Mouse (Mus musculus) neural tube, embryonic 13.5 days (tissue): Measurements from ENCODE around the gene Astn1. TPM values are rescaled to one million over a fixed set of nuclear protein-coding genes. Genes with fewer than 3 reads are reported as not detected.

Source experiments
- ATAC-seq: fragments of 200-750 bp; cut with Nextera tagmentation; 2 replicates; pipeline ENCODE4 v1.8.0; 2017; ENCODE audit warnings: low read depth, mild to moderate bottlenecking, moderate TSS enrichment, moderate library complexity
- H3K27ac ChIP-seq: fragments of 300-500 bp; sonication (generic); replicated peaks from 2 replicates; pipeline ENCODE4 v1.5.1; 2015; ENCODE audit warnings: moderate library complexity, mild to moderate bottlenecking, inconsistent platforms
- H3K27me3 ChIP-seq: fragments of 300-500 bp; sonication (generic); 2 replicates; pipeline ENCODE4 v1.6.1; 2015; ENCODE audit warnings: mild to moderate bottlenecking, inconsistent platforms
- H3K36me3 ChIP-seq: fragments of 300-500 bp; sonication (generic); 2 replicates; pipeline ENCODE4 v1.6.1; 2015; ENCODE audit warnings: mild to moderate bottlenecking, inconsistent platforms
- H3K4me1 ChIP-seq: fragments of 300-500 bp; sonication (generic); replicated peaks from 2 replicates; pipeline ENCODE4 v1.6.1; 2015; ENCODE audit warnings: inconsistent platforms
- H3K4me2 ChIP-seq: fragments of 300-500 bp; sonication (generic); 2 replicates; pipeline ENCODE4 v1.6.1; 2015; ENCODE audit warnings: inconsistent platforms, mild to moderate bottlenecking, moderate library complexity
- H3K4me3 ChIP-seq: fragments of 300-500 bp; sonication (generic); 2 replicates; pipeline ENCODE4 v1.5.1; 2015; ENCODE audit warnings: mild to moderate bottlenecking, inconsistent platforms
- H3K9ac ChIP-seq: fragments of 300-500 bp; sonication (generic); 2 replicates; pipeline ENCODE4 v1.6.1; 2015; ENCODE audit warnings: moderate library complexity, mild to moderate bottlenecking, inconsistent platforms
- H3K9me3 ChIP-seq: fragments of 300-500 bp; sonication (generic); 2 replicates; pipeline ENCODE4 v1.6.1; 2016; ENCODE audit warnings: inconsistent platforms
- WGBS: fragments of 180-500 bp; shearing (Covaris S2); methylation state at CpG from one replicate; pipeline ENCODE4 v1.1.7; 2015; 5-methylcytosine and 5-hydroxymethylcytosine counted together
- polyA plus RNA-seq: library from polyadenylated mRNA; unstranded; fragments of >200 nt; fragmentation: Nextera tagmentation; extraction: Ambion mirVana; gene quantifications from 2 replicates; pipeline ENCODE4 v1.2.1, GENCODE M21; 2015

The Astn1 gene
- polyA plus RNA-seq, result 29.3 and 29.5 TPM in 2 replicates

DNA sequence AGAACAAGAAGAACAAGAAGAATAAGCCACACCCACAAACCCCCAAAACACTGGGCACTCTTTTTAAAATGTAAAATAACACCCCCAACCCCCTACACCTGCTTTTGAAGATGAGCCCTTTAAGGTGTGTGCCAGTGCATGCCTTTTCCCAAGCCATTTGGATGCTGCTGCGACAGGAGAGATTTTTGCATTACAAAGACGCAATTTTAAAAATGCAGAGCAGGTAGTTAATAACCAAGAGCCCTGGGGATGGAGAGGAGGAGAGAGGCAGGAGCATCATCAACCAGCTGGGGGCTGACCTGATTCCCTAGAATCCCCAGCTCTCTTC, at the start of gene Astn1:
Gene Astn1, plus strand, starts transcription at position 310 of the 328 bp plus-strand sequence.
- Histone ChIP-seq H3K9ac (peak within 1 kb of the TSS; percentile 97), H3K4me1 (peaks cover 45% of the 10 kb centered on the region), H3K9me3 (no peaks in the 10 kb centered on the region), H3K36me3 (no peaks in the 10 kb centered on the region), H3K4me2 (peak within 1 kb of the TSS; percentile 85), H3K27me3 (peaks cover 6% of the 10 kb centered on the region; the same call in 1 of the 2 replicates), H3K27ac (peak within 1 kb of the TSS; percentile 94), H3K4me3 (peak within 1 kb of the TSS; percentile 77)
- no peak; the same call in 1 of the 2 replicates for ATAC-seq
- 2% methylated on average over 2 of the region's 2 CpGs for WGBS

DNA sequence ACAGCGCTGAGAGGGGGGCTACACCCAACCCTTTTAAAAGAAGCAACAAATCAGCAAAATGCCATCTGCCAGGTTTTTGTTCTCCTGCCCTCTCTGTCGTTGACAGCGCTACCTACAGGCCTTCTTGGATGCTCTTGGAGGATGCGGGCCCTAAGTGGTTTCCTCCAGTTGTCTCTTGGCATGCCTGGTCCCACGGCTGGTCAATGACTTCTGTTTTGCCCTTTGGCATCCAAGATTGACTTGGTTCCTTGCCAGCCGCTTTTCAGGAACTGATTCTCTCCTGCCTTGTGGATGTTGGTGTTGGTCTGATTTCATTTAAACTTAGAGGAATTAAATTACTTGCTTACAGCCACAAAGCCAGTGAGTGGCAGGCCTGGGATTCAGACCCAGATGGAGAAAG, 38.7 kb upstream of the Astn1 start:
- 80% methylated on average over 6 of the region's 6 CpGs for WGBS
- no peak overlapping the region for H3K4me2 ChIP-seq

GRCm38 (mm10) chr1:158328126-158328525, 33.9 kb upstream of the Astn1 start:
- Histone ChIP-seq H3K36me3 (no peaks in the 10 kb centered on the region), H3K9me3 (no peaks in the 10 kb centered on the region), H3K4me1 (no peaks in the 10 kb centered on the region), H3K9ac (no peak overlapping the region), H3K27me3 (no peaks in the 10 kb centered on the region), H3K4me3 (no peak overlapping the region), H3K27ac (no peak overlapping the region), H3K4me2 (no peak overlapping the region)
- whole genome bisulfite sequencing, result 85% methylated on average over 5 of the region's 5 CpGs
- no peak for ATAC-seq

More for the DNA sequence above, 38.7 kb upstream of the Astn1 start:
- Histone ChIP-seq H3K27me3 (no peaks in the 10 kb centered on the region), H3K9me3 (no peaks in the 10 kb centered on the region), H3K4me1 (no peaks in the 10 kb centered on the region), H3K9ac (no peak overlapping the region), H3K27ac (no peak overlapping the region), H3K36me3 (no peaks in the 10 kb centered on the region), H3K4me3 (no peak overlapping the region)
- ATAC-seq, result no peak

- no peak for ATAC-seq
- H3K36me3 ChIP-seq, result no peaks in the 10 kb centered on the region
- 40% methylated on average over 2 of the region's 2 CpGs for WGBS
Observed at GRCm38 (mm10) chr1:158328839-158329238, 33.2 kb upstream of the Astn1 start.

DNA sequence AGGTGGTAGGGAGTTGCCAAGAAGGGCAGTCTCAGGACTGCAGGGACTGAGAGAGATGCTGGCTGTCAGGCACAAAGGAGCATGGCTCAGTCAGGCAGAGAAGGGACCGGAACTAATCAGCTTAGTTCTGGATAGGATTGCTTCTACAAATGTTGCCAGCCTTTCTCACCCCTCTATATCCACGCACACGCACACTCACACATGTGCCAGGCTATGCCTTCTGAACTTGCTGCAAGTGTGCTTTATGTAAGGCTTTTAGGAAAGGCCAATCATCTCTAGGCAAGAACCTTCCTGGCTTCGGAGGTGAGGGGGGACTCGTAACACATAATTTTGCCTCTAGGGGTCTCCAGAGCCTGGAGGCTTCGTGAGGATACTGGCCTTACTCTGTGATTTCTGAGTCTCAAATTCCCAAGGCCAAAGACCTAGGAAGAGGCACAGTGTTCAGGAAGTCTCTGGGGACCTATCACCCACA, 18.8 kb upstream of the Astn1 start:
- no peak overlapping the region for H3K9ac ChIP-seq
- H3K4me1 ChIP-seq, result peaks cover 11% of the 10 kb centered on the region
- no peak overlapping the region for H3K27ac ChIP-seq
- peak; percentile 59 for ATAC-seq
- H3K36me3 ChIP-seq, result no peaks in the 10 kb centered on the region
- 28% methylated on average over 6 of the region's 6 CpGs for WGBS
- no peaks in the 10 kb centered on the region for H3K27me3 ChIP-seq
- peaks cover 5% of the 10 kb centered on the region; the same call in 1 of the 2 replicates for H3K9me3 ChIP-seq
- H3K4me3 ChIP-seq, result no peak overlapping the region
- no peak overlapping the region for H3K4me2 ChIP-seq

More at GRCm38 (mm10) chr1:158328839-158329238, 33.2 kb upstream of the Astn1 start:
- no peak overlapping the region for H3K27ac ChIP-seq
- H3K4me2 ChIP-seq, result no peak overlapping the region
- no peaks in the 10 kb centered on the region for H3K9me3 ChIP-seq
- H3K27me3 ChIP-seq, result no peaks in the 10 kb centered on the region
- H3K4me3 ChIP-seq, result no peak overlapping the region
- no peak overlapping the region for H3K9ac ChIP-seq
- no peaks in the 10 kb centered on the region for H3K4me1 ChIP-seq

DNA sequence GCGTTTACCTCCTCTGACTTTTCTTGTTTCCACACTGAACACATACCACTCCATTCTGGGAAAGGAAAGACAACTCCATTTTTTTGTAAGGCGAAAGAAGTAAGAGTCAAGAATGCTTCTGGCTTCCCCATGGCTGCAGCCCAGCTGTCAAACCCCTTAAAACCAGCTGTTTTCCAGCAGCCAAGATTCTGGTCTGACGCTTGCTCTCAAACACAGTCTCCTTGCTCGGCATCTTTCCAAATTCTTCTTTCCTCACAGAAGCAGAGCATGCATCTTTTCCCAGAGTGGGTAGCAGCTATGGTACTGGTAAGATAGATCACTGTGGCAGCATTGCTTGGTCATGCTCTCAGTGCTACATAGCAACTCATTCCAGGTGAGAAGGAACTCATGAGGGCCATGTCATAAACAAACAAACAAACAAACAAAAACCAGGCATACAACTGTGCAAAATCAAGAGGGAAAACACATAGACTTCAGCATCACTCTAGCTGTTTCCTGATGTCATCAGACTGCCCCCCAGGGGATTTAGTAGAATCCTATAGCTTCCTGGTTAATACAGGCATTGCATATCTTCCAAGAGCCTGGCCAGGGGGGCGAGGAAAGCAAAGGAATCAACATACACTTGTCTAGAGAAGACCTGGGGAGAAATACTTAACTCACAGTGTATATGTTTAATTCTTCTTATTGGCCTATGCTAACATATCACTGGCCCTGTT, 8.3 kb upstream of the Astn1 start:
- Histone ChIP-seq H3K4me1 (peaks cover 57% of the 10 kb centered on the region), H3K27me3 (peaks cover 16% of the 10 kb centered on the region; the same call in 1 of the 2 replicates), H3K4me2 (peak overlapping the region; percentile 70), H3K9ac (peak overlapping the region; percentile 81; the same call in 1 of the 2 replicates), H3K4me3 (peak overlapping the region; percentile 73), H3K27ac (no peak overlapping the region), H3K9me3 (no peaks in the 10 kb centered on the region), H3K36me3 (no peaks in the 10 kb centered on the region)
- 76% methylated on average over 5 of the region's 5 CpGs for WGBS
- no peak for ATAC-seq

- peak; percentile 75 for ATAC-seq
- peaks cover 57% of the 10 kb centered on the region for H3K4me1 ChIP-seq
- no peaks in the 10 kb centered on the region for H3K9me3 ChIP-seq
- H3K27ac ChIP-seq, result peak overlapping the region; percentile 85
- peak overlapping the region; percentile 81 for H3K9ac ChIP-seq
- peak overlapping the region; percentile 70 for H3K4me2 ChIP-seq
- whole genome bisulfite sequencing, result 10% methylated on average over 28 of the region's 28 CpGs
- peak overlapping the region; percentile 73 for H3K4me3 ChIP-seq
- H3K27me3 ChIP-seq, result peaks cover 16% of the 10 kb centered on the region; the same call in 1 of the 2 replicates
- H3K36me3 ChIP-seq, result no peaks in the 10 kb centered on the region
Observed at GRCm38 (mm10) chr1:158355177-158356050, 6.7 kb upstream of the Astn1 start.

DNA sequence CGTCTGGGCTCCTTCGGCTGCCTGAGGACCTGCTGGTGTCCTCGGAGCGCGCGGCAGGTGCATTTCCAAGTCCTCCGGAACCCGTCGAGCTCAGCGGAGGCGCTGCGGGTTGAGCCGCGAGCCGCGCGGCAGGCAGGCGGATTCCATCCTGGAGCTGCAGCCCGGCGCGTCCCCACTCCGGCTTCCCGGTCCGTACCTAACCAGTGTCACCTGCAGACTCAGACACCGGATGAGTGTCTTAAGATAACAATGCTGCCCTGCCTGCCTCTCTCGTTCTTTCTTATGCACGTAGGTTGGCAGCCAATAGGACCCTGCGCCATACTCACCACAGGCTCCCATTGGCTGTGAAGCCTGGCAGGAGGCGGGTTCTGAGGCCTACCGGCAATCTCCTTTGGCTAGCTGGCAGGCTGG, 6.0 kb upstream of the Astn1 start, which contains the start of gene Brinp2:
Gene Brinp2, minus strand, starts transcription at position 276 of the 411 bp plus-strand sequence.
- Histone ChIP-seq H3K9ac (peak within 1 kb of the TSS; percentile 81), H3K4me2 (peak within 1 kb of the TSS; percentile 70), H3K36me3 (no peaks in the 10 kb centered on the region), H3K27ac (peak within 1 kb of the TSS; percentile 85), H3K4me3 (peak within 1 kb of the TSS; percentile 73), H3K4me1 (peaks cover 57% of the 10 kb centered on the region), H3K27me3 (peaks cover 16% of the 10 kb centered on the region; the same call in 1 of the 2 replicates), H3K9me3 (no peaks in the 10 kb centered on the region)
- WGBS, result 0% methylated on average over 30 of the region's 30 CpGs
- peak; percentile 98 for ATAC-seq

DNA sequence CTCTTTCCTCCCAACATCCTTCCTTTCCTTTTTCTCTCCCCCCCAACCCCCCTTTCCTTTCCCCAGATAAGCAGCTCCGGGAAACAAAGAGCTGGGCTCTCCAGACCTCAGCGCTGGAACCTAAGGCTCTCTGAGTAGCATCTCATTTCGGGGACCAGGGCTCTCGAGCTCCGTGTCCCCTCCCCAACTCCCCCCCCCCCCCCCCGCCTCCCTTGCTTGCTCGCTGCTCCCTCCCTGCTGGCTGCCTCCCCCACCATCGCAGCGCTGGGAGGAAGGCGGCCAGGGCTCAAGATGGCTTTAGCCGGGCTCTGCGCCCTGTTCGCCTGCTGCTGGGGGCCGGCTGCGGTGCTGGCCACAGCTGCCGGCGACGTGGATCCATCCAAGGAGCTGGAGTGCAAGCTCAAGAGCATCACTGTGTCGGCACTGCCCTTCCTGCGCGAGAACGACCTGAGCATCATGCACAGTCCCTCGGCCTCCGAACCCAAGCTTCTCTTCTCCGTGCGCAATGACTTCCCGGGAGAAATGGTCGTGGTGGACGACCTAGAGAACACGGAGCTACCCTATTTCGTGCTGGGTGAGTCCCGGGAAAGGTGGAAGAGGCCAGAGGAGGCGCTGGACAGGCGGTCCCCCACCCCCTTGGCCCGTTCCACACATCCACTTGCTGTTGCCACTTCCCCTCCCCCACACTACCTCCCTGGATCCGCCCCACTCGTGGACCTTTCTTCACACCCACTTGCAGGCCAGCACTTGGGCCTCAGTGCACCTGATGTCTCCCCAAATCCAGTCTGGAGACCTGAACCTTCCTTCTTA, 424 bp downstream of the Astn1 start:
- WGBS, result under 1% methylated on average over 36 of the region's 37 CpGs
- peak; percentile 83 for ATAC-seq
- peak overlapping the region; percentile 97 for H3K9ac ChIP-seq

DNA sequence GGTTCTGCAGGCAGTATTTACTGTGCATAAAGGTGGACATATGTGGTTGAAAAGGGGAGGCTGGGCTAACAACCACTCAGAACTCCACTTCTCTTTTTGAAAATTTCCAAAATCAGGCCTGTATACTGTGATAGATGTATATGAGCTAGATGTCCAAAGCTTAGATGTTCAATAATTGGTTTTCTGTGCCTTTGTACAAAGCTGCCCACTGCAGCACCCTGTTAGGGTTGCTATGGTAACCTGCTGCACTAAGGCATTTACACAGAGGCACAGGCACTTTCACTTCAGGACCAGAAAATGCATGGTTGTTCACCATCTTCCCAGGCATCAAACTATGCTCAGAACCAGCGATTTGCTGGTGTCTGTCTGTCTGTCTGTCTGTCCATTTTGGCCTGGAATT, 2.4 kb downstream of the Astn1 start:
- Histone ChIP-seq H3K27ac (peak overlapping the region; percentile 94; the same call in 1 of the 2 replicates), H3K9ac (peak overlapping the region; percentile 97)

More for the DNA sequence above, 424 bp downstream of the Astn1 start:
- peaks cover 41% of the 10 kb centered on the region for H3K4me1 ChIP-seq
- H3K27me3 ChIP-seq, result peaks cover 4% of the 10 kb centered on the region; the same call in 1 of the 2 replicates
- peak overlapping the region; percentile 94 for H3K27ac ChIP-seq
- peak overlapping the region; percentile 85 for H3K4me2 ChIP-seq
- no peaks in the 10 kb centered on the region for H3K9me3 ChIP-seq
- H3K36me3 ChIP-seq, result 0 out of 2 replicates have a peak, but pooled peaks cover 3% of the 10 kb centered on the region
- peak overlapping the region; percentile 77 for H3K4me3 ChIP-seq

GRCm38 (mm10) chr1:158382277-158382676, 20.2 kb downstream of the Astn1 start:
- 23% methylated on average over 6 of the region's 6 CpGs for WGBS
- no peaks in the 10 kb centered on the region for H3K27me3 ChIP-seq

More for the DNA sequence above, 2.4 kb downstream of the Astn1 start:
- H3K9me3 ChIP-seq, result no peaks in the 10 kb centered on the region
- ATAC-seq, result peak; percentile 48; the same call in 1 of the 2 replicates
- H3K4me2 ChIP-seq, result peak overlapping the region; percentile 85
- H3K4me1 ChIP-seq, result peaks cover 41% of the 10 kb centered on the region
- H3K36me3 ChIP-seq, result 0 out of 2 replicates have a peak, but pooled peaks cover 9% of the 10 kb centered on the region
- WGBS, result 31% methylated on average over 1 of the region's 1 CpGs
- H3K27me3 ChIP-seq, result no peaks in the 10 kb centered on the region
- H3K4me3 ChIP-seq, result peak overlapping the region; percentile 77

More at GRCm38 (mm10) chr1:158382277-158382676, 20.2 kb downstream of the Astn1 start:
- Histone ChIP-seq H3K27ac (0 out of 2 replicates have a peak overlapping the region, but pooled peaks have one; percentile 6), H3K9ac (no peak overlapping the region), H3K36me3 (peaks cover 19% of the 10 kb centered on the region), H3K4me3 (no peak overlapping the region), H3K4me2 (no peak overlapping the region), H3K9me3 (no peaks in the 10 kb centered on the region), H3K4me1 (peaks cover 27% of the 10 kb centered on the region)
- peak; percentile 48; the same call in 1 of the 2 replicates for ATAC-seq
